Mouse (Mus musculus) kidney, postnatal 10 days (tissue): ENCODE data around the gene Scai.

Experiments used
- DNase-seq: peaks from one replicate; pipeline ENCODE4 v3.0.0; 2021; ENCODE audit warnings: mixed read lengths

Gene Scai

DNA sequence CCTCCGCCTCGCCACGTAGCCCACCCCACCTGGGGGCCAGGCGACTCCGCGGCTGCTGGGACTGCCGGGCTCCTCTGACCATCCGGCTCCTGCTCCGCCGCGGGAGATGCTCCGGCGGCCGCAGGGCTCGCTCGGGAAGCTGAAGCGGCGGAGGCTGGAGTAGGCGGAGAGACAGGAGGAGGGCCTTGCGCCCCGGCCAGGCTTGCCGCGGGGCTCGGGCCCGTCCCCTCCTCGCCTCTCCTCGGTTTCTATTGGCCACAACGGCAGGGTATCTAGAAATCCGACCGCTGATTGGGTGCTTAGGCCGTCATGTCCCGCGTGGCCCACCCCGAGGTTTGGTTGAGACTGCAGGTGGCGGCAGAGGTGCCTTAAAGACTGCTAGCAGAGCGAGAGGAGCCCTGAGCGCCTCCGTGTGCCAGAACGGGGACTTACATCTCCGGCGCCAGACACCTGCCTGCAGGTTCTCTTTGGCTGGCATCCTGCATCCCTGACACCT lies at the start of gene Scai:
Gene Scai, minus strand, starts transcription at position 174 of the 496 bp plus-strand sequence.
- DNase-seq: peak; percentile 98

DNA sequence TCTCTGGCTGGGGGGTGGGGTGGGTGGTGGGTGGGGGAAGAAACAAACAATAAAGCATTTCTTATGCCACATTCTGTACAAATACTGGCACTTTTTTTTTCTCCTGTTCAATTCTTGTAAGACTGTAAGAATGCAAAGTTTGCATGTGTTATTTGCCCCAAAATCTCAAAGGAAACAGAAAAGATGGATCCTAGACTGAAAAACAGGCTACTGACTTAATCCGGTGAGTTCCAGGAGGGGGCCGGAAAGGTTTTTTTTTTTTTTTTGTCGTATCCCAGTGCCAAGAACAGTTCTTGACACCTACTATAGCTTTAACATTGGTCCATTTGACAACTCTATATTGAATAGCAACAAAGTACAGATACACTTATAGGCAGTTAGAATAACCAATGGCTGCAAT lies 36.2 kb upstream of the Scai start:
- no peak for DNase-seq

DNA sequence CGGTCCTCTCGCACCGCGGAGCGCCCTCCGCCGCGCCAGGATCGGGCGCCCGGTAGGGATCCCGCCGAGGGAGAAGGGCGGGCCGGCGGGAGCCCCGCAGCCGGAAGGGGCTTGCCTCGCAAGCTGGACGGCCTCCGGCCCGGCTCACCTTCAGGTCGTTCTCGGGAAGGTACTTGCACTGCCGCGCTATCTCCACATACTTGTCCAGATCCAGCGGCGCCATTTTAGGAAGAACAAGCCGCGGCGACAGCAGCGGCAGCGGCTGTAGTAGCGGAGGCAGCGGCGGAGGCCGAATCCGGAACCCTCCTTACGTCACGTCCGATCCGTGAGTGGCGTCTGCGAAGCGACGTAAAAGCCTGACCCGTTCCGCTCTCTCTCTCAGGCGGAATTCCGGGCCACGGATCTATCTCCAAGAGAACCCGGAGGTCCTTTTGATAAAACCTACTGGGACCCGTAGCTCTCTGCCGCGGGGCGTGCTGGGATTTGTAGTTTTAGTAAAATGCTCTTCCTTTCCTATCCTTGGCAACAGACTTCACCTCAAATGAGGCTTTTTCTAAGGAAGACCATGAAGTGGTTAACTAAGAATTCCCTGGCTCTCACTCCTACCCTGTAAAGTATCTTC lies 35.6 kb upstream of the Scai start, which contains the start of gene Ppp6c:
Gene Ppp6c, minus strand, starts transcription at position 433 of the 622 bp plus-strand sequence.
- peak; percentile 96 for DNase-seq

DNA sequence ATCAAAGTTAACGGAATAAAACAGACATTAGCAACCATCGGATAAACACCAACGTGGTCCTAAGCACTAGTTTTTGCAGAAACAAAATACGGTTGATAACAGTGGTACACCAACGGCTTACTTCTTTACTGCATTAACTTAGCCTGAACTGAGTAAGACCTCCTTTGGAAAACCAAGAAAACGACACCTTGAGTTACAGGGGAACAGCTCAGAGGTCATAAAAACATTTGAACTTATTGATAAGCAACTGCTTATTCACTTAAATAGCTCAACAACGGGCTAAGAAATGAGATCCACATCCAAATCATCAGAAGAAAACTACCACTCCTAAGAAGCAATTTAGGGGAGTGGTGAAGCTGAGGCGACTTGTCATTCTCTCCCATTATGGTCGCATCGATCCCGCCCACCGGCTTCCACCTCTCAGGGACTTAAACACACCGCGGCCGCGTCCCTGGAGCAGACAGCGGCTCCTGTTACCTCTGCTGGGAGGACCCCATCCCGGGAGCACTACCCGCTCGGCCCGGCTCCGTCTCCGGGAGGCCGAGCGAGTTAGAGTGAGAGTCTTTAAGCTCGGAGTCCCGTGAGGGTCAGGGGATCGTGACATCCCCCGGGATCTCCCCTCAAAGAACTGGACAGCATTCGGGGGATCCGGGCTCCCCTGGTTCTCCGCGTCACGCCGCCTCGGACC lies 34.9 kb upstream of the Scai start:
- DNase-seq: peak; percentile 41

DNA sequence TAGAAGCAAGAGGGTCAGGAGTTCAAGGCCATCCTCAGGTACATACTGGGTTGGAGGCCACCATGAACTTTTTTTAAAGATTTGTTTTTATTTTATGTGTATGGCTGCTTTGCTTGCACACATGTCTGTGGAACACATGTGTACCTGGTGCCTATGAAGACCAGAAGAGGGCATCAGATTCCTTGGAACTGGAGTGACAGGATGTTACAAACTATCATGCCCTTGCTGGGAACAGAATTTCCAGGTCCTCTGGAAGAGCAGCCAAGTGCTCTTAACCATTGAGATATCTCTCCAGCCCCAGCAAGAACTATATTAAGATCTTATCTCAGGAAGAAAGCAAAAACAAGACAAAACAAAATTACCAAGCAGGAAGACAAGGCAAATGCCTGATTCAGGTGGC lies 34.1 kb upstream of the Scai start:
- DNase-seq: no peak

DNA sequence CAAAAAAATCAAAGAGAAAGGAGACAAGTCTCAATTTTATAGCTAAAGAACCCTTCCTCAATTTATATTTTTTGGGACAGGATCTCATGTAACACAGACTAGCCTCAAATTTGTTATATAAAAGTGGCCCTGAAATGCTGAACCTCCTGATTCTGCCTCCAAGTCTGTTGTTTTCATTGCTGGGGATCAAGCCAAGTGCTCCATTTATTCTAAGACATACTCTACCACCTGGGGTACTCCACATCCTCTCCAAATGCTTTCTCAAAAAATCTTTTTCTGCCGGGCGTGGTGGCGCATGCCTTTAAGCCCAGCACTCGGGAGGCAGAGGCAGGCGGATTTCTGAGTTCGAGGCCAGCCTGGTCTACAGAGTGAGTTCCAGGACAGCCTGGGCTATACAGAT lies 29.5 kb upstream of the Scai start:
- DNase-seq: no peak

DNA sequence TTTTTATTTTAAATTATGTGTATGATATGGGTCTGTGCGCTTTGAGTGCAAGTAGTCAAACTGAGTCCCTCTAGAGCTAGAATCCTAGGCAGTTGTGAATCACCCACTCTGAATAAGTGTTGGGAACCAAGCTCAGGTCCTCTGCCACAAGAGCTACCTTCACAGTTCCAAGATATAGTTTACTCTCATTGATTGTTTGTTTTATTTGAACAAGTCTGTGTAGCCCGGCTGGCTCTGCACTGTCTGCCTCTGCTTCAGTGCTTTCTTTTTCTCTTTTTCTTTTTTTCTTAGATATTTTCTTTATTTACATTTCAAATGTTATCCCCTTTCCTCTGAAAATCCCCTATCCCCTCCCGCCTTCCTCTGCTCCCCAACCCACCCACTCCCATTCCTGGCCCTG lies 28.5 kb upstream of the Scai start:
- DNase-seq: no peak

DNA sequence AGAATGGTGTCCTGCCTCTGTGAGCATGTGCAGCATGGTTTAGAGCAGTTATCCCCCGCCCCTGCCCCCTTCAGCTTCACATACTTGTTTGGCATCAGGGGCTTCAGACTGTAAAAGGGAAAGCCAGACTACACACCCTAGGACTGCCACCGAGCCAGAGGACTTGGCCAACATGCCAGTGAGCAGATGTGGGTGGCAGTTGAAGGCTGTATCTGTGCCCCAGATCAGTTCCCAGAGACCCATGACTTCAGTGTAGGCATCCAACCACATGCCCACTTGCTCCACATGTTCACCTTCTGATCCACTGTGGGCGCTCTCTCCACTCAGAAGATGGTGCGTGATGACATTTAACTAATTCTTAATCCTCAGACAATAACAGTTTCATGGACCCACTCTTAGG lies 26.6 kb upstream of the Scai start:
- DNase-seq: no peak

DNA sequence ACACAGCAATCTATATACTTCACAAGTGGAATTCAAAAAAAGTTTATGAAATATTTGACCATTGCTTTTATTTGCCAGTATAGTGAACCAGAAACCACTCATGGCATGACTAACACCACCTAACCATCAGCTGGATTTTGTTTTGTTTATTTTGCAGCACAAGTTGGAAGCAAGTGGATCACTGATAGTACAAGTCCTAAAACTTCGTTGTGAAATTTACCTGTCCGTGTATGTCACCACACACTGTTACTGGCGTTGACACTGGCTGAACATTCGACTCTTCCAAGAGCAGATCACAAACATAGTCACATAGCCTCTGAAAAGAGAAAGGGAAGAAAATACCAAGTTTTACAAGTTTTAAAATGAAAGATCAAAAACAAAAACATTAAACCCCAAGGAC lies 20.2 kb upstream of the Scai start:
- no peak for DNase-seq

DNA sequence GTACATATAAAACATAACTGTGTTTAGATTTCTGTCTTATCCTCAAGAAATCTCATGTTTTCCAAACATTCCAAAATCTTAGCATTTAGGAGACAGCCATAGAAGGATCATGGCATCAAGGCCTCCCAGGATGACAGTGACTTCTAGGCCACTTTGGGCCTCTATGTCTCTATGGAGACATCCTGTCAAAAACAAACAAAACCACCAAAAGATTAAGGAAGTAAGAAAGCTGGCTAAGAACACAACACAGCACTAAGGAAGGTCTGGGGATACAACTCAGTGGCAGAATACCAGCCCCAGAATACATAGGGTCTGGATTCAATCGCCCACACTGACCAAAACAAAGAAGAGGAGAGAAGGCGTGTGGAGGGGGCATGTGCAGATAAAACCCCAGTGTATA lies 12.8 kb upstream of the Scai start:
- DNase-seq: no peak

DNA sequence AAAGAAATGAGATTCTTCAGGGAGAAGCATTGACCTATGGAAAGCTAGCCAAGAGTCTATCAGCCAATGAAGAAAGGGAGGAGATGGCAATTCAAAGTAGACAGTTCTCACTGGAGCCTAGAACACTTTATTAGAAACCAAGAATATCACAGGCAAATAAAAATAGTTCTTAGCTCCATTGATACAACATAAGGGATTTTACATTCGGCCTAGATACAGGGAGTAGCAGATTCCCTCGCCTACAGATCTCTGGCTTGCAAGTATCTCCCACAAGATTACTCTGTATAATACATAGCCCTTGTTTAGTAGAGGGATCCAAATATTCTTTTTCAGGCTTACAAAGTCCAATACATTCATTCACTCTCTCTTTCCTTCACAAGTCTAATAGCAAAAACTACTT lies 4.3 kb upstream of the Scai start:
- no peak for DNase-seq

DNA sequence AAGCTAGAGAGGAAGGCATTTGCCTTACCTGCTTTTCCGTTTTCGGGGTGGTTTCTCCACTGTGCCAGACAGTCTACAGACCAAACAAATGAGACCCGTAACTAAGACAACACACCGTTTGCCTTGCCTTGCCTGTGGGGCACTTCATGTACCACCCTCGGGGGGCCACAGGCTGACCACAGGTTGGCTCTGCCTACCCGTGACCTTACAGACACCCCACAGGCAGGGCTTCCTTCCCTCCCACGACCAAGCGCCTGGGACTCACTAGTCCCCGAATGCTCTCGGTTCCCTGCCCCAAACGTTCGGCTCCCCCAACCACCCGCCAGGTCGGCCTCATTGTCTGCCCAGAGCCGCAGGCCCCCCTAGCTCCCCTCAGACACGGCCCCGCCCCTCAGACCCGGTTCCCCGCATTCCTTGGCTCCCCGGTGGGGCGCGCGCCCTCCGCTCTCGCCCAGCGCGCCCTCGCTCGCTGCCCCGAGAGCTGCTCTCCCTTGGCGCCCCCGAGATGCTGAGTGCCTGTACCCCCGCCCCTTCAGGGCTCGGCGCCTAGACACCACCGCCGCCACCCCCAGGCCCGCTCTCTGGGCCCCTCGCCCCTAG lies 473 bp downstream of the Scai start:
- no peak for DNase-seq

DNA sequence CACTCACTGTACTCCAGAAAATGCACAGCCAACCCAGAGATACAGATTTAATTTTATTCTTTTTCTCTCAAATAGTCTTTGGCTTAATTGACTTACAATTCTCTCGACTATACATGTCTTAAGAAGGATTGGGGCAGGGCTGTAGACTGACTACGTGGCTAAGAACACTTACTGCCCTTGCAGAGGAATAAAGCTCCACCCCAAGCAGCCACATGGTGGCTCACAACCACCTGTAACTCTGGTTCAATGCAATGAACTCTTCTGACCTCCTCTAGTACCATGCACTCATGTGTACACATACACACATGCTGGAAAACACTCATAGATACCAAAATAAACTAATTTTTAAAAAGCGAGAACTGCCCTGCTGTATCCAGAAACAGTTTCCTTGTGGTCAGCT lies 4.6 kb downstream of the Scai start:
- DNase-seq: no peak

DNA sequence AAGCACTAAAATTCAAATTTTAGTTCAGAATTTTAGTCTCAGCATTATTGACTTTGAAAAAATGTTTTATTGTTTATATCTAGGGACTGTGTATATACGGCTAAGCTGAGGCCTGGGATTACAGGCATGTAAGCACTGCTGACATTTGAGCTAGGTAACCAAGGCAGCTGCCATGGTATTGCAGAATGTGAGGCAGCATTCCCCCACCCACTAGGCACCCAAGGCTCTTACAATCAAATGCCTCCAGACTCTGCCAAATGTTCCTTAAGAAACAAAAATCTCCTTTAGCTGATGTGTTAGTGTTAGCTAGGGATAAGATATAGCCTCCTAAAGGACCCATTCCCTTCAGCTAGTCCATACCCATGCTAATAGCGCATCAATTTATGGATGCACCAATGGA lies 6.9 kb downstream of the Scai start:
- DNase-seq: no peak

DNA sequence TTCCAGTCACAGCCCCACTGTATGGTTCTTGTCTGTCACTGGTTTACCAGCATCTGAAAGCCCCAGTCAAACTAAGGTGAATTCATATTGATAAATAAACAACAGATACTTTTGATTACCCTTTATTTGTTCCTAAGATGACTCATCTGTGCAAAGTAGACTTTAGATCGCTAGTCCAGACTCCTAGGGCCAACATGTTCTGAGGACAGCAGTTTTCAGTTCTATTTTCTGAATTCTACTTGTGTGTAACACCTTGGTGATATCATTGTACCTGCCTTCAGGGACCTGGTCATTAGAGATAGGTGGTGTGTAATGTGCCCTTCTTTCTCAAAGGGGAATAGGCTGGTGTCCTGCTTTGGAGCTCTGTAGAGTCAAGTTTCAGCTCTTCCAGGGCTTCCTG lies 29.5 kb downstream of the Scai start:
- no peak for DNase-seq

DNA sequence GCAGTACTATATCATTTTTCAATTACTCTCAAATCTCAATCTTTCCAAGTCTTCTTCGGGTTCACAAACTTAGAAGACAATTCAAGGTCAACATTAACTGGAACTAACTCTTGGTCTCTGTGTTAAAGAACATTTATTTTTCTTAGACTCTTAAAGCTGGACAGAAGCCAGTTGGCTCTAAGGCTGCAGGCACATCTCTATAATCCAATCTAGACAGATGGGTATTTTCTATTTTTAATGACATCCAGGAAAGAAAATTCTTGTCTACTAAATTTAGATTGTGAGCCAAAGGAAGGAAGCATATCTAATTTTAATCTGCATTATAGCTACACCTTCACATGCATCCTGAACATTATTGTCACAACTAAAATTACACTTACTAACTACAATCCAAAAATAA lies 32.6 kb downstream of the Scai start:
- peak; percentile 13 for DNase-seq

DNA sequence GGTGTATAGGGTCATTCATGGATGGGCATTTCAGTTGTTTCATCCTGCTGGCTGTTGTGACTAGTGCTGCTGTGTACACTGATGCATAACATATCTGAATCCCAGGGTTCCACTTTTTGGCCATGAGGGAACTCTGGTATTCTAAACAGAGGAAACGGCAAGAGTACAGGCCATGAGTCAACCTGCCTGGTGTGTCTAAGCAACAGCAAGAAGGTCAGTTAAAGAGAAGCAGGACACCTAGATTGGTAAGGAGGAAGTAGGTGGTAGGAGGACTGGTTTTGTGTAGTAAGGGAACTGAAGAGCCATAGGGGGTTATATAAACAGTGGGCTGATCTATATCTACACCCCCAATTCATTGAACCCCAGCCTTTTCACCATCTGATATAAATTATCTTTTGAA lies 33.7 kb downstream of the Scai start:
- no peak for DNase-seq

DNA sequence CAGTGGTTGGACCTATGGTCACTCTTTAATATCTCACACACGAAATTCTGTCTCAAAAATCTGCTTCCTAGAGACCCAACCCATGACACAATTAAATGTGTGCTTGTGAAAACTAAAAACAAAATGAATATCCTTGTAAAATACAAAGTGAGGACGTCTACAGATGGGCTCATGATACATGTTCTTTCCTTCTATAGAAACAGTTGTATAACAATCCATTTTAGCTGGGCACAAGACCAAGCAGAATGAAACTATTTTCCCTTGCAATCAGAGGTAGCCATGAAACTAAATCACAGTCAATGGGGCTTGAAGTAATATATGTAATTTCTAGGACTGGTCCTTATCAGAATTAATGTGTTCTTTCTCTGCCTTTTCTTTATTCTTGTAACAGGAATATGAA lies 39.6 kb downstream of the Scai start:
- DNase-seq: no peak

DNA sequence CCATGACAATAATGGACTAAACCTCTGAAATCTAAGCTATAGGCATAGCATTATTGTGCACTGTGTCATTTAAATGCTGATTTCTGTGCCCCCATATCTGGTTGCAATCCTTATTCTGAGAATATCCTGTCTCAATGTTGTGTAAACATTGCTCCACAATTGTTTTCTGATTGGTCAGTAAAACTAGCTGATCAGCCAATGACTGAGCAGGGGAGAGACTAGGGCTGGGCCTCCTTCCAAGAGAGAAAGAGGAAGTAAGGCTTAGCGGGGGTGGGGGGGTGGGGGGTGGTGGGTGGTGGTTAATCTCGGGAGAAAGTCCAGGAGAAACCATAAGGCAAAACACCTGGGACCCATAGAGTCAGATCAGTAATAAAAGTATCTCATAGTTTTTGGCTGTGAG lies 42.5 kb downstream of the Scai start:
- DNase-seq: no peak

DNA sequence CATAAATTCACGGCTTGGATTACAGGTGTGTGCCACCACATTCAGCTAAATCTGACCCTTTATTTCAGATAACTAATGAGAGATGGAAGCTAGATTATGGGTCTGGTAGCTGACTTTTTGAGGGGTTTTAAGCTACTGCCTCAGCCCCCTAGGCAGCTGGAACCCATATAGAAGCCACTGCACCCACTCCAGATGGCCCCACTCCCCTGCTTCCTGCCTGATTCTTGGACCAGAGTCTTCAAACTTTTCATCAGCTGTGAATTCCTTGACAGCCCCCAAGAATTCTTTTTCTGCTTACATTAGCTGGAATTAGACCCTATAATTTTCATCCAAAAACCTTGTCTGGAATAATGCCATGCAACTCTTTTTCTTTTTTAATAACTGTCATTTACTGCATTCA lies 44.1 kb downstream of the Scai start:
- DNase-seq: peak; percentile 11

DNA sequence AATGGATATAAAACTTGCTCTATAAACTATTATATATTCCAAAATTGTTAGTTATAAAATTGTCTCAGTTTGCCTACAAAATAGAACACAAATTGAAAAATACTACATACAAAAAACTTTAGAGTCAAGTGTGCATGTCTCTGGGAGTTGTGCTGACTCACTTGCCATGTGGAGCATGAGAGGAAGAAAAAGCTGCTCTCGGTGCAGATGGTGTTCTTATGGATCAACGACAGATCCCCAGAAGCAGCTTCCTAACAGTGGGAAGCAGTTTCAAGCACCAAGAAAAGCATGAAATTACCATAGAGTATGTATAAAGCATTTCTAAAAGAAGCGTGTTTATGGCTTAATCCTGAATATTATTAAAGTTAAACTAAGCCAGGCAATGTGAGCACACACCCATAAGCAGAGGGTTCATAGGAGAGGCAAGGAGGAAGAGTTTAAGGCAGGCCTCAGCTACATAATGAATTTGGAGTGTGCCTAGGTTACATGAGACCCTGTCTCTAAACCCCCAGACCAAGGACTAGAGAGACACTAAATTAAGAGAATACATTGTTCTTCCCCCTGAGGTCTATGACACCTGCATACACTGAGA lies 48.1 kb downstream of the Scai start:
- DNase-seq: no peak

DNA sequence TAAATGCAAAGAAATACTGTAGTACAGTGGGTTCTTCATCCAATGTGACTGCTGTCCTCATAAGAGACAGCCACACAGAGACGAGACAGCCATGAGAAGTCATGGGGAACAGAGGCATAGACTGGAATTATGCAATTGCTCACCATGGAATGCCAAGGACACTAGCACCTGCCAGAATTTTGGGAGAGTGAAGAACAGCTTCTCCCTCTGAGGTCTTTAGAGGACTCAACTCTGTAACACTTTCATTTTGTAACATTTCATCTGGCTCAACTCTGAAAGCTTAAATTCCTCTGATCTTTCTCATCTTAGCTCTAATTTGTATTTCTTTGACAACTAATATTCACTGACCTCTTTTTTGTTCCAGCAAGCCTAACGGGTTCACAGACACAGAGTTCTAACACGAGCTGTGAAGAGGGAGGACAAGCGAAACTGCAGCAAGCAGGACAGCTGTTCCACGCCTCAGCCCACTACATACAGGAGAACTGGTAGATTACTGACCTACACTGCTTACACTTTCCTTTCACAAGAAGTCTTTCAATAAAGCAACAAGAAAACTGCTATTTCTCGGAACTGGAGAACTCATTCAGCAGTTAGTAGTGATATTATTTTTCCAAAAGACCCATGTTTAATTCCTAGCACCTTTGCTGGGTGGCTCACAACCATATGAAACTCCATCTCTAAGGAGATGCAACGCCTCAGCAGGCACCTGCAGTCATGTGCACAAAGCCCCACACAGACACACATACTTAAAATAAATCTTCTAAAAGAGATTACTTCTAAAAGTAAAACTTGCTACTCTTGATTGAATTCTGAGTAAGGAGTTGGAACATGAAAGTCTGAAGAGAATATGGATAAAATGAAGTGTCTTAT lies 49.7 kb downstream of the Scai start:
- DNase-seq: no peak
